Mouse (Mus musculus) kidney, adult 18-20 months (tissue): ENCODE measurements around the gene Med31.

ENCODE experiments used
- DNase-seq: peaks from one replicate; pipeline ENCODE4 v3.0.0; 2021

The Med31 gene

DNA sequence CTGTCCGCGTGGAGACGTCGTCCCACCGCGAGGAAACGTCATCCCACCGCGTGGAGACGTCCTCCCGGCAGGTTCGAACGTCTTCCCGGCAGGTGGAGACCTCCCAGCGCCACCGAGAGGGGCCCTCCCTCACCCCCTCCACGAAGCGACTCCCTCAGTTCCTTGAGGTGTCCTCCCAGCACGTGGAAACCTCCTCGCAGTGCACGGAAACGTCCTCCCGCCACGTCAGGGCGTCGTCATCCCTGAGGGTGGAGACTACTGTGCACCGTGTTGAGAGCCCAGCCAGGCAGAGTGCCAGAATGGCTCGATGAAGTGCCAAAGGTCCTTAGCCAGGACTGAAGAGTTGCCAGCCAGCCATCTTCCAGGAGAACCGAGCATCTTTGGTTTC lies at the start of gene Med31:
Gene Med31, minus strand, starts transcription at position 183 of the 388 bp plus-strand sequence.
- DNase-seq, result peak; percentile 88

DNA sequence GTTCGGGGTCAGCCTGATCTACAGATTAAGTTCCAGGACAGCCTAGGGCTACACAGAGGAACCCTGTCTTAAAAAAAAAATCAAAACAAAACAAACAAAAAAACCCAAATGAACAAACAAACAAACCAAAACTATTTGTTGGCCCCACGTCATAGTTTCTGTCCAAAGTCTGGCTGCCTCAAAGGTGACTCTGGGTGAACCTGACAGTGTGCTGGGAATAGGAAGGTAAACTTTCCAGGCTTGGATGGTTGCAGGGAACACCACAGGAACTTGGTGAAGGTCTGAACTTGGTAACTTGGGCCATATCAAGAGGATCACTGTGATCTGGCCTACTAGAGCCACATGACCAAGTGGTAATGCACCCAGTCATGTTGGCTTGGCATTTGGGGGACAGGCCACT lies 41.0 kb upstream of the Med31 start:
- DNase-seq, result no peak

DNA sequence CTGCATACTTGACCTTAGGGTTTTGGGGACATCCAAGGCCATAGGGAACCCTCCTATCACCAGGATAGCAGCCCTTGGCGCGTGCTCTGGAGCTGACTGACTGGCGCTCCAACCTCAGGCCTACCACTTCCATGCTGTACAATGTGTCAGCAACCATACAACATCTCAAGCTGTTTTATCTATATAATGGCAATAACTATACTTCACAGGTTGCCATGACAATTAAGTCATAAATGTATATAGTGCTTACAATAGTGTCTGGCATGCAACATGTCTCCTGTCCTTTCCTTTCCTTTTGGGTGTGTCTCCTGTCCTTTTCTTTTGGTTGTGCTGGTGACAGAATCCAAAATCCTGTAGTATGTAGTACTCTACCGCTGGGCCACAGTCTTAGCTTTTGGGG lies 40.2 kb upstream of the Med31 start:
- no peak for DNase-seq

DNA sequence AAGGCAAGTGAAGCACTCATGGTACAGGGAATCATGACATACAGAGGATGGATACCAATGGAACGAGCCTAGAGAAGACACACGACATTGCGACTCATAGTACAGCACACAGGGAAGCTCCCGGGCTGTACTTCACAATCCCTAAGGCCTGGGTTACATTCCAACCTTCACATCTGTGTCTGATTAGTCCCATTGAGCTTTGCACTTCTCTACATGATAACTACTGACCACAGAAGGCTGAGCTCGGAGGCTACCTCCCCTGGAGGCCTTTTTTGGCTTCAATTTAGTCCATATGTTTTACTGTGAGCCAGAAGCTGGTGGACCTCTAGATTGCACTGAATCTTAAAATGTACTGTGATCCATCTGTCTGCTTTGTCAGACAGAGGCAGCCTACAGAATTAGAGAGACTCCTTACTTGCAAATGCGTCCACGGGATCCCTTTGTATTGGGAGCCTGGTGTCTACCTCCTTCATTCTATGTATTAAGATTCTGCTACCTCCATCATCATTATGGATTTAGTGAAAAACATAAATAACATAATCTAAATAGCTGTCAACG lies 29.9 kb upstream of the Med31 start:
- no peak for DNase-seq

DNA sequence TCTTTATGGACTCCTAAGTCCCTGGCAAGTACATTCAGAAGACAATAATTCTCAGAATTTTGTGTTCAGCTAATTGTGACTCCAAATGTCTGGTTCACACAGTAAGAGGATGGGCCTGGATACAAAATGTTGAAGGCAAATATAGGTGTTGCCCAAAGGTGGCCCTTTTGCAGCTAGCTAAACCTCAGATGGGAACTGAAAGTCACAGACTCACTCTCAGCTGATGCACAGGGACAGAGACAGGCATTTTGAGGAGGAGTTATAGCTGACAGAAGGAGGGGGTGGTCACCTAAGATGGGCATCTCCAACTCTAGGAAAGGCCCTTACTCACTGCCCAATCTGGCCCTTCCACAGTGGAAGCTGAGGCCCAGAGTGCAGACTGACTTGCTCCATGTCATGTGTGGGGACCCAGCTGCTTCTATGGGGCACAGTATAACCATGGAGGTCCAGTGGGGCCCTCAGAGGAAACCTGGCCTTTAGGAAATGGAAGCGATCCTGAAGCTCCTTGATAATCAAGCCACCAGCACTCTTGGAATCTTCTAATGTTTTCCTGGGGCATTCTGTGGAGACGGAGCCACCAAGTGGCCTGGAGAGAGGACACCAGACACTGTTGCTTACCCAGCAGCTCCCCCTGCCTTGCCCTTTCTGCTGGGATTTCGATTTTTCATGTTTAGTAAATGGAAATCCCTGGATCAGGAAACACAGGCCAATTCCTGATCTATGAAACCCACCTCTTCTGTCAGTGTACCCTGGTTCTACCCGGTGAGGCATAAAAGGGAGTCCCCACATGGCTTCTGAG lies 24.9 kb upstream of the Med31 start:
- no peak for DNase-seq

DNA sequence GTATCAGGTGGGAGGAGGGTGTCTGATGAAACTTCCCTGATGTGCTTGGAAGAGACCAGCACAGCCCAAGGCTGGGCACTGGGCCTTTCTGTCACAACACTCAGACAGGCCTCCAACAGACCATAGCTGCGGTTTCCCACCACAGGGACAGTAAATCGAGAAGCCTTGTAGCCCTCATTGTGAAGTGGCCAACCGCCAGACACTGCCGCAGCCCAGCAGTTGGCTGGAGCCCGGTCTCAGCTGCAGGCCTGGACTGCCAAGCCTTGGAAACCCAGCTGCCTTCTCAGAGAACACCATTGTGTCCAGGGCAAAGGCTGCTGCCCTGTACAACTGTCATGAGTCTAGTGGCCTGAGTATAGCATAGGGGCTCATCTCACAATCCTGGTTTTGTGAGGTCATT lies 18.6 kb upstream of the Med31 start:
- DNase-seq, result no peak

DNA sequence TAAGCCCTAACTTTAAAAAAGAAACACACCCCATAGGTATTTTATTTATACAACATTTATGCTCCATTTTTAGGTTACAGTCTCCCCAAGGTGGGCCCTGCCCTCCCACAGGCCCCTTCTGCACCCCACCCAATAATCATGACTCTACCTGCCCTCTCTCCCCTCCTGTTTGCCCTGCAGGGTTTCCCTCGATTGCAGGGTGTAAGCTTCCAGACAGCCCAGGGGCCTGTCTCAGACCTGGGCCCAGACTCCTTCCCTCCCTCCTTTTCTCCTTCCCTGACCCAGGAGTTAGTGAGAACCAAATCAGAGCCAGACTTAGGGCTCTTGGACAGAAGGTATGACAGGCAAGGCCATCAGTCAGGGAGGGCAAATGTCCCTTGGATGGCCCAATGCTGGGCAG lies 17.6 kb upstream of the Med31 start:
- DNase-seq, result no peak

DNA sequence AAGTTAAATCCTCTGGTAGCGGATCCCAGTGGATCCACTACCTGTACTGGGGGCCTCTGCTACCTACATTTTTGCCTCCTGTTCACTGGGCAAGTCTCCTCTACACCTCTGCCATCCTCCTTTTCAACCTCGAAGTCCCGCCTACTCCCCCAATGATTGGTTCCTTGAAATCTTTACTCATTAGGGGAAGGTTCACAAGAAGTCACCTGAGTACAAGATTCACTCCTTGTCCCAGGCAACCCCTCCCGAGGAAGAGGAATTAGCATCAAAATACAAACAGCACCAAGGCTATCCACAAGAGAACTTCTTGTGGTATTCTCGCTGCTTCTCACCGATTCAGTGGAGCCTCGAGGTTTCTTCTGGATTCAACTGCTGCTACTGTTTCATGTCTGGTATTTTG lies 16.7 kb upstream of the Med31 start:
- DNase-seq, result no peak

DNA sequence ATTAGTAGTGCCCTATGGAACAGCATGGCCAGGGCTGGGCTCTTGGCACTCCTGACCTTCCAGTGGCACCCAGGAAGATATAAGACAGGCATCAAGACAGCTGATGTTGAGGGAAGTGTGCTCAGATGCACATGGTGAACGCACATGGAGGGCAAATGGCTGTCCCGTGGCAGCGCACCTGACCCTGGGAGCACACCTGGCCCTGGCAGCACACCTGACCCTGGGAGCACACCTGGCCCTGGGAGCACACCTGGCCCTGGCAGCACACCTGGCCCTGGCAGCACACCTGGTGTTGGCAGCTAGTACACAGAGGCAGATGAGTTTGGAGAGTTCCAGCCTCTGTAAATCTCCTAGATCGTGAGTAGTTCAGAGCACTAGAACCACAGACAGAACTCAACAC lies 13.1 kb upstream of the Med31 start:
- DNase-seq, result no peak

DNA sequence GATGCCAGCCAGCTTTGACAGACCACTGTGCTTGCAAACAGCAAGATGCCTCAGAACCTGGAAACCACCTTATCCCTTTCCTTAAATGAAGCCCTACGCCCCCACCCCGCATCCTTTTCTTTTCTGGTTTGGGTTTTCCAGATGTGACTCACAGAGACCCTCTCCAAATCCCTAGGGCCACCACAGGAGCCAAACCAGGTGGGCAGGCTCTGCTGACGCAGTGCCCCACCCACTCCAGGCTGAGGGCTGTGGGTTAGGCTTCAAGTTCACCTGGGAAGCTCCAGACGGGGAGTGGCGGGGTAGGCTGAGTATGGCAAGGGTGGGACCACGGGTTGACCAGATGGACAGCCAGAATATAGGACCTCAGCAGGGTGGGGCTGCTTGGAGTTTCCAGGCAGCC lies 11.5 kb upstream of the Med31 start:
- no peak for DNase-seq

DNA sequence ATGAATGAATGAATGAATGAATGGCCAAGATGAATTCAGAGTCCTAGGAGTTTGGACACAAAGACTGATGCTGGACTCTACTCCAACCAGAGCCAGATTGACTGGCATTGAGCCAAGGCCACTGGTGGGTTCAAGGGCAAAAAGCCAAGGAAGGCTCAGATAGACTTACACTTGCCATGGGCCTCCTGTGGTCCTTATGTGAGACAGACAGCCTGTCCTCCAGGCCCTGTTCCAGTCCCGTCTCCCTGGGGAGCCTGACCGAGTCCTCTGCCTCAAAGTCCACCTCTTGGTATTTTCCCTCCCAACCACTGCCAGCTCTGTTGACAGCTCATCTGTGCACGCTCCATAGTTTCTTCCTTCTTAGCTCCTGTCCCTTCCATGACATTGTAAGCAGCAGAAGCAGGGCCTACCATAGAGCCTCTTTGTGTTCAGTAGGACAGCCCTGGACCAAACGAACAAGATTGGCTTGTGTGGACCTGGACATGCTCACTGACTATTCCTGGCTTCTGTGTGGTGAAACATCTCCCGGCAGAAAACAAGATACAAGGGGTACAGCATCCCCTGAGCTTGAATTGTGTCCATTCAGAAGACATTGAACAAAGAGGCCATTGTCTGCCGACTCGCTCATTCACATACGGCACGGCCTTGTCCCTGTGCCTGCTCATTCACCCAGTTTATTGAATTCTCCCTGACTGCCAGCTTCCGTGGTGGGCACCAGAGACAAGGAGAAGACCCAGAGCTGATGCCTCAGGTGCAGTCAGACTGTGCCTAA lies 10.8 kb upstream of the Med31 start:
- peak; percentile 10 for DNase-seq

DNA sequence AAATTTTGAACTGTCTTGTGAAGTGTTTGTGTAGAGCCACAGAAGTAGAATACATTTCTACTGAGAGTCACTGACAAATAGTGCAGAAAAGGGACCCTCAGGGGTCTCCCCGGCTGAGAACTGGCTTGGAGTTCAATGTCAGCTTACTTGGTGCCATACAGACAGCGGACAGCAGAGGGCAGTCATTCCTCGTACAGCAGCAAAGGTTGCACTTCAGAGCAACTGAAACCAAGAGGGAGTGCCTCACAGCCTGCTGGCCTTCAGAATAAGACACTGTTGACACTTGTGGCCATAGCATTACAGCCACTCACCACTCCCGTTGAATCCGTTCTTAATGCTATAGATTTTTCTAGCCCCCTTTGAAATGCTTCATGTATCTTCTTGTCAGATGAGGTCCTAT lies 9.5 kb upstream of the Med31 start:
- DNase-seq, result peak; percentile 81

DNA sequence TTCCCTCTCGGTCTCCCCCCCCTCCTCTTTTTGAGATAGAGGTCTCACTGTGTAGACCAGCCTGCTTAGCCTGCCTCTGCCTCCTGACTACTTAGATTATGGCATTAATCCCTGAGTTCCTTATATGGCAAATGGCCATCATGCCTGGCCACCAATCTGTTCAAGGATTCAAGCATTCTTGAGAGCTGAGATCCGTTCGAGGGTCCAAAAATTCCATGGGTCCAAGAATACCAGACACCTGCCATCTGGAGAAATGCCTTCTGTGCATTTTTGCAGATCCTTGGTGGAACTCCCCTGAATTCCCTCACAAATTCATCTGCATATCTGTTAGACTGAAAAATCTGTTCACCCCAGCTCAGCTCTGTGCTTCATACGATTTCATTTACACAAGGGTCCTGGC lies 8.0 kb upstream of the Med31 start:
- no peak for DNase-seq

DNA sequence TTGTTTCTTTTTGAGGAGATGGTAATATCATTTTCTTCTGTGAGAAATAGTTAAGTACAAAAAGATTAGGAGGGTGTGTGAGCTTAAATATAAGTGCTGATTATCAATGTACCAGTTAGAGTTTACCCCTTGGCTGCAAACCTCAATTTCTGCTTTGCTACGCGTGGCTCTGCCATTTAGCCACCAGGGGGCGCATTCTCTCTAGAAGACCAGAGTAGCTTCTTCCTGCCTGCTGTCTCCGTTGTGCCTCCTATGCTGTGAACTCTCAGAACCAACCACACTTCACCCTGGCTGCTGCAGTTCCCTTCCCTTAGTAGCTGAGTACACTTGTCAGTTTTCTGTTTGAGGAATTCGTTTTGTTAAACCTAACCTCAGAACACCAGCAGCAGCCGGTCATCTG lies 5.9 kb upstream of the Med31 start:
- peak; percentile 60 for DNase-seq

DNA sequence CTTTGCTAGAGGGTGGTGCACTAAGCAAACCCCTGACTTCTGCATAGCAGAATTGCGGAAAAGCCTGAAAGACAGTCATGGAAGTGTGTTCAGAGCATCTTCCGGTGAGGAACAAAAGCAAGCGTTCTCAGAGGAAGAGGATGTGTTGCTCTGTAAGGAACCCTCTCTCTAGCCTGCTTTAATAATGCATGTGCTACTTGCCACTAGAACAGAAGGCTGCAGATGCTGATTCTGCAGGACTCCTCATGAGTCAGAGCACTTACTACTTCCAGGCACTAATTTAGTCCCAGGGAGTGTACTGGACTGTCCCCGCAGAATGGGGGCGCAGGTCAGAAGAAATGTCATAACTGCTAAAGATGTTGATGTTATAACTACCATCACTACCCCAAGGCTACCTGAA lies 1.7 kb upstream of the Med31 start:
- DNase-seq, result no peak

DNA sequence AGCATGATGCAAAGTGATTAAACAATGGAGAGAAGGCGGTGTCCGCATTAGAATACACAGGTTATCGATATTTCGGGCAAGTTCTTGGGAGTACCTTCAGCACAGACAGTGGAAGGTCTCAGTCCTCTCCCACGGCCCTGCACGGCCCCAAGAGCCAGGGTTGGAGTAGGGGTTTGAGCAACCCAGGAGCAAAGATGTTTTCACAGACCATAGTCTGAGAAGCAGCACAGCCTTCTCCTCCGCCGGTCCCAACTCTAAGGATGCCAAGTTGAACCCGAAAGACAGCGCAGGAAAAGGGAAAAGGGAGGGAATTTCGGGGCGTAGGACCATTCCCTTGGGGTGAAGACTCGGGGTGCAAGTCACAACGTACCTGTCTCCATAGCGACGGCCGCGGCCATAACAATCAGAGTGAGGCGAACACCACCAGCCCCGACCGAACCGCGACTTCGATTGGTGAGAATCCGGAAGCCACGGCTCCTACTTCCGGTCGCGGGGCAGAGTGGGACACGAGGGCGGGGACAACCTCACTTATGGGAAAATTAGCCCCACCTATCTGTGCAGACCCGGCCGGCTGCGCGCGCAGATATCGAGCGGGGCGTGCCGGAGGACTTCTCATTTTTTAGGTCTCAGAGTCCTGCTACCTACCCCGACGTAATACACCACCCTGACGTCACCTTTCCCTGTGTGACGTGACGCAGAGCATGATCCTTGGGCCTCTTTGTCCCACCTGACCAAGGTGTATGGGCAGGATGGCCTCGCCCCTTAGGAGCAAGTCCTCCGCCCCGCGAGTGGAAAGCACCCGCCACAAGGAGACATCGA lies 592 bp downstream of the Med31 start:
- DNase-seq, result peak; percentile 95

DNA sequence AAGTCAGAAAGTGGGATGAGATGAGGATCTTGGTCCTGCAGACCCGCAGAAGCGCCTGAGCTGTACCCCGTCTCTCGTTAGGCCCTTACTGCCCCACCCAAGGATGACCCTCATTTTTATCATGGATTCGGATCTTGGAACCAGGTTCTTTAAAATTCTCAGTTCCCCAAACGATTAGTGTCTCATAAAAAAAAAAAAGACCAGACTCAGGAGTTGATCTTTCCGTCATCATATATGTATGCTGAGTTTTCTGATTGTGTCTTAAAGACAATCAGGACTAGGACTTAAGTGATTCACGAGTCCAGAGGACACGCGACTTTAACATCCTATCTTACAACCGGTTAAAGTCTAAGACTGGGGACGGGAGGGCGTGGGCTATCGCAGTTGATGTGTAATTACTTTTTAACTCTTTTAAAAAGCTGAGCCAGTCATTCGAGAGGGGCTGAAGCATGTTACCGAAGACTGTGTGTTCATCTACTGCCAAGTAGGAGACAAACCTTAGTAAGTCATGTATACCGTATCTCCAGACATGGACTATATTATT lies 7.5 kb downstream of the Med31 start:
- peak; percentile 23 for DNase-seq

DNA sequence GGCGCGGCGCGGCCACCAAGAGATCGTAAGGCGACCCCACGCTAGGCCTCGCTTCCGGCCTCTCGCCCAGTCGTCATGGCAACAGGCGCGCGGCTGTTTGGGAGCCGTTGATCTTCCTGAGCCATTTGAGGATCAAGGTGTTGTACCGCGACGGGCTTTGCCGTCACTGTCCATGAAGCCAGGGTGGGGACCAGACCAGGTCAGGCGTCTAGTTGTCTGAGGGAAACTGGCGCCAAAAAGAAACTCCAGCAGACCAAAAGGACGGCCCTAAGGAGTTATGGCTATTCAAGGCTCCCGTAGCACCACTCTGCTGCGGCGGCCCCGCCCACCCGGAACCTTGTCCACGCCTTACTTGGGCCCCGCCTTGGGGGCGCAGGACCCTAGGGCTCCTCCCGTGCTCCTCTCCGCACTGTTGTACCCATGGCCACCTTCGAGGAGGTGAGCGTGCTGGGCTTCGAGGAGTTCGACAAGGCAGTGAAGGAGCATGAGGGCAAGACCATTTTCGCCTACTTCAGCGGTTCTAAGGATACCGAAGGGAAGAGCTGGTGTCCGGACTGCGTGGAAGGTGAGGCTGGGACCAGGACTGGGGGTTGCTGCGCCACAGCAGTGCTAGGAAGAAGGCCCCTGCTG lies 8.1 kb downstream of the Med31 start, which contains the start of the genes 4933427D14Rik and Txndc17:
Gene 4933427D14Rik, minus strand, starts transcription at position 256 of the 630 bp plus-strand sequence.
Gene Txndc17, plus strand, starts transcription at position 344 of the 630 bp plus-strand sequence.
- peak; percentile 94 for DNase-seq

DNA sequence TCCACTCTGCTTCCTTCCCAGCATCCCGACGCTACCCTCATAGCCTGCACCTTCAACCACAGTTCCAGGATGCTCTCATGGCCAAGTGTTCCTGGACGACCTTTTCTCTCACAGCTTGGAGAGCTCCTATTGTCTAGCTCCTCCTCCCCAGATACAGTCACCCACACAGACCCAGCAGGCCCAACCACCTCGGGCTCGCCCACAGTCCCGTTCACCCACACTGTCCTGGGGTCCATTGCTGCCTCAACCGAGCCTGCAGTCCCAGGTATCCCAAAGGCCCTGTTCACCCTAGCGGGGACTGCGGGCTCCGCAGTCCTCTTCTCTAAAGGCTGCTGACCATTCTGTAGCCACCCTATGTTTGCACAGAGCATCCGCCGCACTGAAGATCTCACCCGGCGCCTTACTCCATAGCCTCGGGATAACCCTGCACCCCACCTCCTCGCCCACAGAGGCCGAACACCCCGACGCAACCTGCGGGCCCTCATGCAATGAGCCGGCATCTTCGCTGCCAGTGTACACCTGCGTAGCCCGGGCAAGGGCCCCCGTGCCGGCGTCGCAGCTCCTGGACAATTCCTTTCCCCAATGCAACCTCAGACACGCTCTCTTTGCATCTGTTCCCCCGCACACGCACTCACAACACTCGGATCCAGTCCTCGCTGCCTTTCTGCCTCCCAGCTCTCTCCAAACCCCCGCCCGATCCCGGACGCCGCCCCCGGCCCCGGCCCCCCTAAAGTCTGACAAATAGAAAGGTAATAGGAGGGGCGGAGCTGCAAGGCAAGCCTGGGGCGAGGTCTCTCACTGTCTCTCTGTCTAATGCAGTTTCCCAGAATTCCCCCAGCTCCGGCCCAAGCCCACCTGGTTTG lies 8.8 kb downstream of the Med31 start, which contains the start of gene Gm43951:
Gene Gm43951, minus strand, starts transcription at position 500 of the 863 bp plus-strand sequence.
- DNase-seq, result peak; percentile 22

DNA sequence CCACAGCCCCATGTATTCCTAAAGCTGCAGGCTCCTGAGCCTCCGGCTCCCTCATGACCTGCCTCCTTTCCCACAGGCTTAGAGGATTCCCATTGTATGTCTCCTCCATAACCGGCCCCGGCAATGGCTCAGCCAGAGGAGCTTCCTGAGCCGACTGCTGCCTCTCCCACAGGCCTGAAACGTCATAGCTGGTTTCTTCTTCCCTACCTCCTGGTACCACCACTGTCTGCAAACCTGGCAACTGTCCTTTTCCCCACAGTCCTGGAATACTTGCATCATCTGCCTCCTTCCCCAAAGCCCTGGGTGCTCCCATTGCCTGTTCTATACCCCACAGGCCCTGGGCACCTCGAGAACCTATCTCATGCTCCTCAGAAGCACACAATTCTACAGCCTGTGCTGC lies 10.1 kb downstream of the Med31 start:
- DNase-seq, result no peak

DNA sequence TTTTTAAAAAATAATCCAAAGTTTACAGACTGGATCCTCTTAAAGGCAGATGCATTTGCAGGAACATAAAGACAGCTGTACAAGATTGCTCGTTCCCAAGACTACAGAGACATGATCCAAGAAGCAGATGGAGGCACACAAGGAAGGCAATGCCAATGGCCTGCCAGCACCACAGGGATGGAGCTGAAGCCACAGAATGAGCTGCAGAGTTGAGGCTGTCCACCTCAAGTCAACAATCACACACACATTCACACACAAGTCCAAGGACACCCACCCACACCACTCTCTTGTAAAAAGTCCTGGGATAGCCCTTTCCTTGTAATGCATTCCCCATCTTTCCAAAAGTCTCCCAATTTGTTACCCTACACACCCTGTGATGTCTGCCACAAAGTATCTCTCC lies 12.0 kb downstream of the Med31 start:
- DNase-seq, result no peak
